Mouse (Mus musculus) urinary bladder, adult 18-20 months (tissue): ENCODE measurements around the gene Gfod1.
A peak's percentile ranks its signal among the peaks of the same experiment; 100 is the strongest.

ENCODE experiments used
- DNase-seq, 2 experiments: peaks; one replicate each; pipeline ENCODE4 v3.0.0; 2022; ENCODE audit warnings: low spot score in 2 of 2, mixed read lengths in 2 of 2

Gfod1 gene

GRCm38 (mm10) chr13:43230842-43231241 lies 73.1 kb downstream of the Gfod1 start:
- DNase-seq: no peak

- DNase-seq: no peak
Measured at GRCm38 (mm10) chr13:43230238-43230637, 73.7 kb downstream of the Gfod1 start.

GRCm38 (mm10) chr13:43229767-43230166 lies 74.2 kb downstream of the Gfod1 start:
- no peak for DNase-seq

GRCm38 (mm10) chr13:43228141-43228540 lies 75.8 kb downstream of the Gfod1 start:
- DNase-seq: no peak

GRCm38 (mm10) chr13:43226041-43226440 lies 77.9 kb downstream of the Gfod1 start:
- DNase-seq: no peak

GRCm38 (mm10) chr13:43225161-43225560 lies 78.8 kb downstream of the Gfod1 start:
- no peak for DNase-seq

- no peak for DNase-seq
Measured at GRCm38 (mm10) chr13:43222084-43222483, 81.9 kb downstream of the Gfod1 start.

- DNase-seq: no peak
Measured at GRCm38 (mm10) chr13:43221290-43221689, 82.7 kb downstream of the Gfod1 start.

GRCm38 (mm10) chr13:43220635-43221034 lies 83.3 kb downstream of the Gfod1 start:
- no peak for DNase-seq

- DNase-seq: no peak
Measured at GRCm38 (mm10) chr13:43218764-43219163, 85.2 kb downstream of the Gfod1 start.

GRCm38 (mm10) chr13:43218284-43218683 lies 85.7 kb downstream of the Gfod1 start:
- no peak for DNase-seq

- no peak for DNase-seq
Measured at GRCm38 (mm10) chr13:43217686-43218085, 86.3 kb downstream of the Gfod1 start.

- no peak for DNase-seq
Measured at GRCm38 (mm10) chr13:43217059-43217458, 86.9 kb downstream of the Gfod1 start.

- no peak for DNase-seq
Measured at GRCm38 (mm10) chr13:43215994-43216706, 87.8 kb downstream of the Gfod1 start.

- DNase-seq: no peak
Measured at GRCm38 (mm10) chr13:43215144-43215993, 88.6 kb downstream of the Gfod1 start.

- DNase-seq: peak in 1 of 2 experiments; percentile 57
Measured at GRCm38 (mm10) chr13:43212338-43212737, 91.6 kb downstream of the Gfod1 start.

- no peak for DNase-seq
Measured at GRCm38 (mm10) chr13:43210956-43211355, 93.0 kb downstream of the Gfod1 start.

- no peak for DNase-seq
Measured at GRCm38 (mm10) chr13:43209560-43209959, 94.4 kb downstream of the Gfod1 start.

- no peak for DNase-seq
Measured at GRCm38 (mm10) chr13:43208914-43209439, 95.0 kb downstream of the Gfod1 start.

- no peak for DNase-seq
Measured at GRCm38 (mm10) chr13:43206118-43206683, 97.8 kb downstream of the Gfod1 start.

- DNase-seq: no peak
Measured at GRCm38 (mm10) chr13:43203641-43204040, 100.3 kb downstream of the Gfod1 start.

GRCm38 (mm10) chr13:43203234-43203633 lies 100.7 kb downstream of the Gfod1 start:
- no peak for DNase-seq
